Mouse (Mus musculus): ENCODE measurements at regions not wholly inside any gene's neighbourhood (a gene's known extent, or its start where the extent isn't known, plus 50 kb on each side); places are given as distances from the start of the nearest gene placed in this dataset.

GRCm38 (mm10) chr13:28507783-28508182 is 250.5 kb downstream of the Gm11361 start:
- Histone ChIP-seq H3K36me3 (ENCODE audit: control insufficient read depth, insufficient read depth, low read length) (no peaks in the 10 kb centered on the region), H3K4me2 (ENCODE audit: low read depth, low read length) (no peak overlapping the region), H3K27ac (replicated peaks; ENCODE audit: low read depth, low read length) (peak overlapping the region; percentile 46; the same call in 1 of the 2 replicates), H3K4me3 (ENCODE audit: low read depth, low read length) (no peak overlapping the region), H3K9ac (ENCODE audit: low read depth, low read length) (no peak overlapping the region), H3K27me3 (replicated peaks; ENCODE audit: control insufficient read depth, insufficient read depth, low read length) (no peaks in the 10 kb centered on the region), H3K9me3 (ENCODE audit: control insufficient read depth, low read length) (no peaks in the 10 kb centered on the region), H3K4me1 (ENCODE audit: control insufficient read depth, insufficient read depth, low read length) (peaks cover 14% of the 10 kb centered on the region)
- DNase-seq (ENCODE audit: low spot score), result no peak
- WGBS, result 49% methylated on average over 5 of the region's 5 CpGs
- ATAC-seq (ENCODE audit: low read depth), result no peak

GRCm38 (mm10) chr13:28504340-28504739 is 247.0 kb downstream of the Gm11361 start:
- no peaks in the 10 kb centered on the region for H3K36me3 ChIP-seq (ENCODE audit: control insufficient read depth, insufficient read depth, low read length)
- H3K9ac ChIP-seq (ENCODE audit: low read depth, low read length), result no peak overlapping the region
- DNase-seq (ENCODE audit: low spot score), result peak; percentile 76
- H3K4me3 ChIP-seq (ENCODE audit: low read depth, low read length), result no peak overlapping the region
- 0 out of 2 replicates have a peak overlapping the region, but pooled peaks have one; percentile 8 for H3K27ac ChIP-seq (replicated peaks; ENCODE audit: low read depth, low read length)
- H3K9me3 ChIP-seq (ENCODE audit: control insufficient read depth, low read length), result no peaks in the 10 kb centered on the region
- H3K27me3 ChIP-seq (replicated peaks; ENCODE audit: control insufficient read depth, insufficient read depth, low read length), result no peaks in the 10 kb centered on the region
- WGBS, result 51% methylated on average over 3 of the region's 3 CpGs
- peaks cover 13% of the 10 kb centered on the region for H3K4me1 ChIP-seq (ENCODE audit: control insufficient read depth, insufficient read depth, low read length)
- no peak overlapping the region for H3K4me2 ChIP-seq (ENCODE audit: low read depth, low read length)
- no peak for ATAC-seq (ENCODE audit: low read depth)

- no peak overlapping the region for H3K4me3 ChIP-seq (ENCODE audit: low read depth, low read length)
- H3K27ac ChIP-seq (replicated peaks; ENCODE audit: low read depth, low read length), result no peak overlapping the region
- WGBS, result 23% methylated on average over 2 of the region's 2 CpGs
- H3K4me2 ChIP-seq (ENCODE audit: low read depth, low read length), result no peak overlapping the region
- peaks cover 7% of the 10 kb centered on the region; the same call in 1 of the 2 replicates for H3K4me1 ChIP-seq (ENCODE audit: control insufficient read depth, insufficient read depth, low read length)
- H3K9ac ChIP-seq (ENCODE audit: low read depth, low read length), result no peak overlapping the region
- H3K36me3 ChIP-seq (ENCODE audit: control insufficient read depth, insufficient read depth, low read length), result no peaks in the 10 kb centered on the region
- H3K27me3 ChIP-seq (replicated peaks; ENCODE audit: control insufficient read depth, insufficient read depth, low read length), result no peaks in the 10 kb centered on the region
- 0 out of 2 replicates have a peak, but pooled peaks have one; percentile 37 for ATAC-seq (ENCODE audit: low read depth)
- DNase-seq (ENCODE audit: low spot score), result peak; percentile 70
- H3K9me3 ChIP-seq (ENCODE audit: control insufficient read depth, low read length), result no peaks in the 10 kb centered on the region
Measured at GRCm38 (mm10) chr13:28502171-28502570, 244.8 kb downstream of the Gm11361 start.

GRCm38 (mm10) chr13:28500697-28501096 is 243.4 kb downstream of the Gm11361 start:
- 92% methylated on average over 6 of the region's 6 CpGs for WGBS
- ATAC-seq (ENCODE audit: low read depth) (no peak), DNase-seq (ENCODE audit: low spot score) (no peak)

GRCm38 (mm10) chr13:28497483-28497882 is 240.2 kb downstream of the Gm11361 start:
- DNase-seq (ENCODE audit: low spot score), result no peak
- ATAC-seq (ENCODE audit: low read depth), result no peak
- Histone ChIP-seq H3K27me3 (replicated peaks; ENCODE audit: control insufficient read depth, insufficient read depth, low read length) (no peaks in the 10 kb centered on the region), H3K9ac (ENCODE audit: low read depth, low read length) (no peak overlapping the region), H3K9me3 (ENCODE audit: control insufficient read depth, low read length) (no peaks in the 10 kb centered on the region), H3K4me3 (ENCODE audit: low read depth, low read length) (no peak overlapping the region), H3K4me1 (ENCODE audit: control insufficient read depth, insufficient read depth, low read length) (no peaks in the 10 kb centered on the region), H3K4me2 (ENCODE audit: low read depth, low read length) (no peak overlapping the region), H3K36me3 (ENCODE audit: control insufficient read depth, insufficient read depth, low read length) (no peaks in the 10 kb centered on the region), H3K27ac (replicated peaks; ENCODE audit: low read depth, low read length) (no peak overlapping the region)
- 88% methylated on average over 4 of the region's 4 CpGs for WGBS

More at GRCm38 (mm10) chr13:28500697-28501096, 243.4 kb downstream of the Gm11361 start:
- H3K9me3 ChIP-seq (ENCODE audit: control insufficient read depth, low read length), result no peaks in the 10 kb centered on the region
- H3K4me2 ChIP-seq (ENCODE audit: low read depth, low read length), result no peak overlapping the region
- peaks cover 7% of the 10 kb centered on the region; the same call in 1 of the 2 replicates for H3K4me1 ChIP-seq (ENCODE audit: control insufficient read depth, insufficient read depth, low read length)
- no peak overlapping the region for H3K4me3 ChIP-seq (ENCODE audit: low read depth, low read length)
- H3K9ac ChIP-seq (ENCODE audit: low read depth, low read length), result no peak overlapping the region
- H3K36me3 ChIP-seq (ENCODE audit: control insufficient read depth, insufficient read depth, low read length), result no peaks in the 10 kb centered on the region
- no peak overlapping the region for H3K27ac ChIP-seq (replicated peaks; ENCODE audit: low read depth, low read length)
- H3K27me3 ChIP-seq (replicated peaks; ENCODE audit: control insufficient read depth, insufficient read depth, low read length), result no peaks in the 10 kb centered on the region

DNA sequence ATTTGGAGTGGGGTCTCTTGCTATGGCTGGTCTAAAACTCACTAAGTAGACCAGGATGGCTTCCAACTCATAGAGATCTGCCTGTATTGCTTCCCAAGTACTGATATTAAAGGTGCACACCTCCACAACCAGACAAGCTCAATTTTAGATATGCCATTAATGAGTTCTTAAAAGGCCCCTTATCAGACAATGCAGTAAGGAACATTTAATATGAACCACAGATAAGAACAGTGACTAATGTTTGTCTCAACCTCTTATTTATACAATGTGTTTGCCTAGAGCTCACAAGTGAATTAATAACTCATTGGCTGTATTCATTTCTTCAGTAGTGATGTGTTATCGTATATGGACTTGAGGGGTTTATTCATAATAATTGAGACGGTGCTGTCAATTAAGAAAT is 234.7 kb downstream of the Gm11361 start:
- WGBS, result 87% methylated on average over 2 of the region's 2 CpGs
- H3K27ac ChIP-seq (replicated peaks; ENCODE audit: low read depth, low read length), result no peak overlapping the region
- H3K4me2 ChIP-seq (ENCODE audit: low read depth, low read length), result no peak overlapping the region
- DNase-seq (ENCODE audit: low spot score) (no peak), ATAC-seq (ENCODE audit: low read depth) (no peak)
- H3K9me3 ChIP-seq (ENCODE audit: control insufficient read depth, low read length), result no peaks in the 10 kb centered on the region
- H3K4me1 ChIP-seq (ENCODE audit: control insufficient read depth, insufficient read depth, low read length), result no peaks in the 10 kb centered on the region
- no peaks in the 10 kb centered on the region for H3K27me3 ChIP-seq (replicated peaks; ENCODE audit: control insufficient read depth, insufficient read depth, low read length)
- H3K9ac ChIP-seq (ENCODE audit: low read depth, low read length), result no peak overlapping the region
- H3K4me3 ChIP-seq (ENCODE audit: low read depth, low read length), result no peak overlapping the region
- no peaks in the 10 kb centered on the region for H3K36me3 ChIP-seq (ENCODE audit: control insufficient read depth, insufficient read depth, low read length)

DNA sequence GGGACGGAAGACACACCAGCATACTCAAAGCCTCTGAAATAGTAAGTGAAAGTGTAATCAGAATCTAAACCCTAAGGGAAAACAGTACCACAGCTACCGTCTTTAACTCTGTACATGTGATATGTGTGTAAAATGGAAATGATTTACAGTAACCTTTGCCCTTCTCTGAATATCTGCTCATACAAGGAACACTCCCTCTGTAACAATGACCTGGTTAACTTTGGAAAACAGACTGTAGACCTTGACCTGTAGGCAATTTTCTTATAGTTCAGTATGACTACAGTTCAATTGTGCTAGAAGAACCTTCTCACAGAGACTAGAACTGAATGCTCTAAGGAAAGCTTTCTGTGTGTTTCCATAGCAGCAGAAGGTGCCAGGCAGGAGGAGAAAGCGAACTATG is 226.4 kb downstream of the Gm11361 start:
- no peak for DNase-seq (ENCODE audit: low spot score)
- Histone ChIP-seq H3K9me3 (ENCODE audit: control insufficient read depth, low read length) (no peaks in the 10 kb centered on the region), H3K27me3 (replicated peaks; ENCODE audit: control insufficient read depth, insufficient read depth, low read length) (no peaks in the 10 kb centered on the region), H3K4me3 (ENCODE audit: low read depth, low read length) (no peak overlapping the region), H3K27ac (replicated peaks; ENCODE audit: low read depth, low read length) (no peak overlapping the region), H3K9ac (ENCODE audit: low read depth, low read length) (no peak overlapping the region), H3K36me3 (ENCODE audit: control insufficient read depth, insufficient read depth, low read length) (no peaks in the 10 kb centered on the region), H3K4me2 (ENCODE audit: low read depth, low read length) (no peak overlapping the region), H3K4me1 (ENCODE audit: control insufficient read depth, insufficient read depth, low read length) (no peaks in the 10 kb centered on the region)
- 65% methylated on average over 3 of the region's 3 CpGs for WGBS
- no peak for ATAC-seq (ENCODE audit: low read depth)

- WGBS, result 67% methylated on average over 7 of the region's 7 CpGs
- DNase-seq (ENCODE audit: low spot score), result peak; percentile 42
- H3K9me3 ChIP-seq (ENCODE audit: control insufficient read depth, low read length), result peaks cover 3% of the 10 kb centered on the region; the same call in 1 of the 2 replicates
Measured at GRCm38 (mm10) chr13:28481224-28481965, 224.1 kb downstream of the Gm11361 start.

DNA sequence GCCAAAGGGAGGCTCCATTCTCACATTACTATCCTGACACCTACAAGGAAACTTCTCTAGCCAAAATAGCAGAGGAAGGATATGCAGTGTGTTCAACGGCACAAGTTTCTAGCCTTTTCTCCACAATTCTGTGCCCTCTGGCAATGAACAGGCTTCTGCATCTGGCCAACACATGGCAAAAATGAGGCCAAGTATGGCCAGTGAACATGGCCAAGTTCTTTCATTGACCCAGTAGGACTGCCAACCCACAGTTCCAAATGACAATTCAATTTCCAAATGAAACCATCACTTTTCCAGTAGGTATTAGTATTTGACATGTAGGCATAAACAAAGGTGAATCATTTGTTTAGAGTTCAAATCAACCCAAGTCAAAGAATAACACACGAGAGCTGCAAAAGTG is 208.8 kb downstream of the Gm11361 start:
- H3K9me3 ChIP-seq (ENCODE audit: control insufficient read depth, low read length), result no peaks in the 10 kb centered on the region
- DNase-seq (ENCODE audit: low spot score) (no peak), ATAC-seq (ENCODE audit: low read depth) (no peak)
- H3K9ac ChIP-seq (ENCODE audit: low read depth, low read length), result no peak overlapping the region
- no peak overlapping the region for H3K4me3 ChIP-seq (ENCODE audit: low read depth, low read length)
- H3K27me3 ChIP-seq (replicated peaks; ENCODE audit: control insufficient read depth, insufficient read depth, low read length), result no peaks in the 10 kb centered on the region
- no peaks in the 10 kb centered on the region for H3K36me3 ChIP-seq (ENCODE audit: control insufficient read depth, insufficient read depth, low read length)
- no peak overlapping the region for H3K4me2 ChIP-seq (ENCODE audit: low read depth, low read length)
- H3K4me1 ChIP-seq (ENCODE audit: control insufficient read depth, insufficient read depth, low read length), result no peaks in the 10 kb centered on the region
- H3K27ac ChIP-seq (replicated peaks; ENCODE audit: low read depth, low read length), result no peak overlapping the region
- 64% methylated on average over 2 of the region's 2 CpGs for WGBS

More at GRCm38 (mm10) chr13:28481224-28481965, 224.1 kb downstream of the Gm11361 start:
- H3K36me3 ChIP-seq (ENCODE audit: control insufficient read depth, insufficient read depth, low read length), result peaks cover 5% of the 10 kb centered on the region; the same call in 1 of the 2 replicates
- ATAC-seq (ENCODE audit: low read depth), result peak; percentile 62; the same call in 1 of the 2 replicates
- H3K4me2 ChIP-seq (ENCODE audit: low read depth, low read length), result no peak overlapping the region
- H3K27me3 ChIP-seq (replicated peaks; ENCODE audit: control insufficient read depth, insufficient read depth, low read length), result no peaks in the 10 kb centered on the region
- H3K9ac ChIP-seq (ENCODE audit: low read depth, low read length), result no peak overlapping the region
- H3K4me1 ChIP-seq (ENCODE audit: control insufficient read depth, insufficient read depth, low read length), result no peaks in the 10 kb centered on the region
- H3K27ac ChIP-seq (replicated peaks; ENCODE audit: low read depth, low read length), result no peak overlapping the region
- H3K4me3 ChIP-seq (ENCODE audit: low read depth, low read length), result no peak overlapping the region

All from embryonic facial prominence, embryonic 14.5 days (tissue).